Mouse (Mus musculus) G1E-ER4 (cell line): Measurements from ENCODE around the gene 4930579F01Rik. TPM values are rescaled to one million over a fixed set of nuclear protein-coding genes. Genes with fewer than 3 reads are reported as not detected.

Experiments
- GATA1 ChIP-seq: IDR thresholded peaks from one replicate; pipeline ENCODE4 v1.8.0; 2012; ENCODE audit warnings: low read length, inconsistent platforms
- polyA plus RNA-seq: library from polyadenylated mRNA; stranded (reverse); fragments of >175 nt; gene quantifications from 2 replicates; pipeline ENCODE4 v1.2.3, GENCODE M21; 2012

4930579F01Rik gene
- polyA plus RNA-seq, 1 experiment, result not detected

- no peak for TF ChIP-seq GATA1
These were observed 30.8 kb upstream of the 4930579F01Rik start for GRCm38 (mm10) chr3:138224363-138224954.

GRCm38 (mm10) chr3:138222952-138223351 lies 29.3 kb upstream of the 4930579F01Rik start:
- TF ChIP-seq GATA1, result no peak

- TF ChIP-seq GATA1, result no peak
These were observed 28.9 kb upstream of the 4930579F01Rik start for GRCm38 (mm10) chr3:138222511-138222910.

GRCm38 (mm10) chr3:138221116-138221515 lies 27.5 kb upstream of the 4930579F01Rik start:
- TF ChIP-seq GATA1, result no peak

- no peak for TF ChIP-seq GATA1
These were observed 24.1 kb upstream of the 4930579F01Rik start, which contains the start of gene Adh7 for GRCm38 (mm10) chr3:138217631-138218264. Gene Adh7, plus strand, starts transcription at chr3:138217760.

- no peak for TF ChIP-seq GATA1
These were observed 22.5 kb upstream of the 4930579F01Rik start for GRCm38 (mm10) chr3:138216091-138216490.

GRCm38 (mm10) chr3:138215395-138215989 lies 21.9 kb upstream of the 4930579F01Rik start:
- no peak for TF ChIP-seq GATA1

GRCm38 (mm10) chr3:138212431-138212951 lies 18.9 kb upstream of the 4930579F01Rik start:
- TF ChIP-seq GATA1, result no peak

- TF ChIP-seq GATA1, result no peak
These were observed 16.9 kb upstream of the 4930579F01Rik start for GRCm38 (mm10) chr3:138210432-138211075.

- no peak for TF ChIP-seq GATA1
These were observed 15.2 kb upstream of the 4930579F01Rik start for GRCm38 (mm10) chr3:138208821-138209220.

GRCm38 (mm10) chr3:138198722-138199068 lies 5.1 kb upstream of the 4930579F01Rik start:
- TF ChIP-seq GATA1, result no peak

- no peak for TF ChIP-seq GATA1
These were observed 4.5 kb upstream of the 4930579F01Rik start for GRCm38 (mm10) chr3:138197973-138198721.

GRCm38 (mm10) chr3:138197556-138197955 lies 3.9 kb upstream of the 4930579F01Rik start:
- TF ChIP-seq GATA1, result no peak

- no peak for TF ChIP-seq GATA1
These were observed 3.5 kb upstream of the 4930579F01Rik start for GRCm38 (mm10) chr3:138197093-138197492.

GRCm38 (mm10) chr3:138192260-138192659 lies 1.4 kb downstream of the 4930579F01Rik start:
- no peak for TF ChIP-seq GATA1
